Mouse (Mus musculus) layer of hippocampus, postnatal 10 days (tissue): Measurements from ENCODE around the gene Tifab. TPM values are rescaled to one million over a fixed set of nuclear protein-coding genes. Genes with fewer than 3 reads are reported as not detected.

Experiments
- DNase-seq, 2 experiments: peaks; one replicate each; pipeline ENCODE4 v3.0.0; 2021; ENCODE audit warnings: low spot score in 2 of 2
- total RNA-seq, 2 experiments: library from RNA; stranded (reverse); gene quantifications; 2 replicates each; pipeline ENCODE4 v1.2.3; 2021

The Tifab gene
- total RNA-seq, 2 experiments from 2014 or later, result 1.8 to 2.0 TPM

DNA sequence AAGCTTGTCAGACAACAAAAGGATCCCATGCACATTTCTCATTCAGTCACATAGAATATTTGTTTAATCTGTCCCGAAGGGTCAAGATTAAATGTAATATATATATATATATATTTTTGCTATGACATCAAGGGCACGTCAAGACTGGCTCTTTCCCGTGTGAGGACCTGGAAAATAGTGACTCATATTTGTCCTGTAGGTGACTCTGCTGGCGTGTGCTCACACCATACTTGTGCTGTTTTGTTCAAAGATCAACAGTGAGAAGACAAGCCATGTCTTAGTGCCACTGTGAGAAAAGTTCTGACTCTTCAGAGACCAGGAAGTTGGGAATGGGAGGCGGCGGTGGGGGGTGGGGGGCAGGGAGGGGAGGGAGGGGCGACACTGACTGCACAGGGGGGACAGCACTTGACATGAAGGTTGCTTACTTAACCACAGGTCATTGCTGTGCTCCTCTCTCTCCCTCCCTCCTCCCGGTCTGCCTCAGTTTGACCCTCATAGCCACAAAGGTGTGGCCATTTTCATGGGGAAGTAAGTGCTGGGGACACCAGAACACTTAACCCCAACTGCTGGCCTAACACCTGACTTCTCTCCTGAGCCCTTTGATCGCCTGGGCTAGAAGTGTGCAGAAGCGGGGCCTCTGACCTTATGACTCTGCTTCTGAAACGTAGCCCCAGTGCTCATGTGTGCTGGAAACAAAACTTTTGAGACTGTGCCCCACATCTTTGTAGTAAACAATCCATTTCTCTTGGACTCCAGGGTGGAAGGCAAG, 36.1 kb downstream of the Tifab start:
- no peak for DNase-seq

- DNase-seq, result no peak
These were observed 39.4 kb downstream of the Tifab start for GRCm38 (mm10) chr13:56139167-56139751.

GRCm38 (mm10) chr13:56136200-56136599, 42.5 kb downstream of the Tifab start, which contains the start of gene H2afy:
TSS of gene H2afy (minus strand) at chr13:56136361.
- DNase-seq, result no peak

DNA sequence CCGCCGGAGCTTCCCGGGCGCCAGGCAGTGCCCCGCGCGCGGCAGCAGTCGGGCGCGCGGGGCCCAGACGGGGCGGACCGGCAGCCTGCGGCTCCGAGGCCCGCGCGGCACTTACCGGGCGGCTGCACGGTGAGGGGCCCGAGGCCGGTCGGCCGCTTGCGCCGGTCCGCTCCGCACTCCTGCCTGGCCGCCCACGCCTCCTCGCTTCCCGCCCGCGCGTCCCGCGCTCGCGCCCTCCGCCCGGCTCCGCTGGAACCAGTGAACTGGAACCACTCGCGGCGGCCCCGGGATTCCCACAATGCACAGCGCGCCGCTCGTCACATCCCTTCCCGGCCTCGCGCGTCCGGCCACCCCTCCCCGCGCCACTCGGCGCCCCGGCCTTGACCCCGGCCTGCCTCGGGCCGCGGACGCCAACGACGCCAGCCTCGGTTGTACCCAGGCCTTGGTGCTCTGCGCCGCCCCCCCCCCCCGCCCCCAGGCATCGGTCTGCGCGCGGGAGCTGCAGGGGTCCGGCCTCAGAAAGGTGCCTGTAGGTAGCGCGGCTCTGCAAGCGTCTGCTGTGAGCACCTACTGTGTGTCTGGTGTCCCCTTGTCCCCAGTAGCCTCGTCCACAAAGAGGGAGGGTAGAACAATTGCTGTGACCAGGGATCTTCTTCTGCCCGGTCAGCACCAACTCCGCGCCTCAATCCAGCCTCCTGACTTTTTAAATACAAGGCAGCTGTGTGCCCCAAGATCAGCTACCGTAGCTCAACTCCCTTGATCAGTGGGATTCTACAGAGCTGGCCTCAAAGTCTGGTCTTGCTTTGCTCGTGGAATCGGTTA, 43.2 kb downstream of the Tifab start:
- DNase-seq, result peak; percentile 83 to 91

- peak in 1 of 2 experiments; percentile 37 for DNase-seq
These were observed 44.0 kb downstream of the Tifab start for GRCm38 (mm10) chr13:56134631-56135181.

GRCm38 (mm10) chr13:56134031-56134430, 44.7 kb downstream of the Tifab start:
- DNase-seq, result no peak

- DNase-seq, result no peak
These were observed 45.7 kb downstream of the Tifab start for GRCm38 (mm10) chr13:56132941-56133340.

DNA sequence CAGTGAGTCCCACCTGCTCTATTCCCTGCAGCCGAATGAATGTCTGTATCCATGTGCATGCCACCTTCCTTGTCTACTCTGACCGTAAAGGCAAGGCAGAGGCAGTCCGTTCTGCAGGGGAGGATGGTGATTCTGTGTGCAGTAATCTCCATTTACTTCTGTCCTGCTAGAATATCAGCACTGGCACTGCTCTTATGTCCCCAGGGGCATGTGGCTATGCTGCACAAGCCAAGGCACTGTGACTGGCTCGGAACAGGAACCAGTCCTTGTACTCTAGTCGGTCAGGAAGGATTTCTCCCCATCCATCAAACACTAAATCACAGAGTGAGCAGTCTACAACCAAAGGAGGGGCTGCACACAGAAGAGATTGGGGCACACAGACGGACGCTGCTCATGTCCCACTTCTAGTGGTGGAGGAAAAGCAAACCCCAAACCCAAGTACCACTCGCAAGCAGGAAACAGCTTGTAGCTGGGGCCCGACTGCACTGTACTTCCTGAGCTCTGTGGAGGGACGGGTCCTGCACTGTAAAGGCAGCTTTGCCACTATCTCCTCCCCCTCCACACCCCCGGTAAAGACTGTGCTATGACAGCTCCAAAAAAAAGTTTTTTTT, 46.3 kb downstream of the Tifab start:
- DNase-seq, result no peak

GRCm38 (mm10) chr13:56130544-56130943, 48.1 kb downstream of the Tifab start:
- DNase-seq, result no peak

DNA sequence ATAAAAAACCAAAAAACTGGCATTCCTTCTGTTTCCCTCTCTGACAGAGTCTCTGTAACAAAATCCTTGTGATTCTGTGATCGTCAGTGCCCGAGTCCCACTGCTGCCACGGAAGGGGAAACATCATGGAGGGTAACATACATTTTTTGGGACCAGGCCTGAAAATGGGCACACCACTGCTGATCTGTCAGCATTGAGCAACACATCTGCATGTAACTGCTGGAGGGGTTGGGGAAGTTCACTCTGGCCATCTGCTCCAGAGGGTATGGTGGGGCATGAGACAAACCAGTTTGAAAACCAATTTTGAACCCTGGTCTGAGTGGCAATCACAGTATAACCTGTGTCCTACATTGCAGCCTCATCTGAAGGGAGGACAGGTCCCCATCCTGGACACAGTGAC, 49.1 kb downstream of the Tifab start:
- no peak for DNase-seq

DNA sequence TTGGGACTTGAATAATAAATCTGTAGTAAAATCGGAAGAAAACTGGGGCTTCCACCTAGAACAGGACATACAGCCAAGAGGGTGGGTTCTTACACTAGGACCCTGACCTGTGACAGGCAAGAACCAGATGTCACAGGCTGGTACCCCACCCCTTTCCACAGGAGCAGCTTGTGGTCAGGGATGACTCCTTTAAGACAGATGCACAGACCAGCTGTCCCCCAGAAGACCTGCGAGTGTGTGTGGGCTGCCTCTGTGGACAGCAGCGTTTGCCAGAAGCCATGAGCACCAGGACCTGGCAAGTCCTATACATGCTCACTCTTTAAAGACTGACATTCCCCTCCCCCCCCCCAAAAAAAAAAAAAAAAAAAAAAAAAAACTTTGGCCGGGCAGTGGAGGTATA, 49.7 kb downstream of the Tifab start:
- no peak for DNase-seq

DNA sequence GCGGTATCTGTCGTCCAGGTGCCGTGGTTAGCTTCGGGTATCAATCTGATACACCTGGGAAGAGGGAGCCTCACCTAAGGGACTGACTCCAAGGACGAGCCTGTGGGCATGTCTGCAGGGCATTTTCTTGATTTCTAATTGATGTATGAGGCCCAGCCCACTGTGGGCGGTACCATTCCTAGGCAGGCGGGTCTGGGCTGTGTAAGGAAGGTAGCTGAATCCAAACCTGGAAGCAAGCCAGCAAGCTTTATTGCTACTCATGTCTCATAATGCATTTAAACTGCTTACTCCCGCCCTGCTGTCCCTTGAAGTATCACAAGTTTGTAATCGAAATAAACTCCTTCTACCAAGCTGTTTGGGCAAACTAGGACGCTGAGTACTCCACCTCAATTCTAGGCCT, 53.1 kb downstream of the Tifab start:
- no peak for DNase-seq

Other genes with a start within 250 kb of the Tifab start
- 100 to 1,000 TPM; 122 to 128 TPM for gene H2afy, start 42.5 kb downstream of the Tifab start, total RNA-seq
- not detected for gene Neurog1, start 73.3 kb upstream of the Tifab start, total RNA-seq
- 10 to 100 TPM; 81.4 to 86.1 TPM for gene Cxcl14, start 117.7 kb upstream of the Tifab start, total RNA-seq
- gene Gm3045, start 247.7 kb upstream of the Tifab start, total RNA-seq, result not detected